Mouse (Mus musculus) layer of hippocampus, adult 8-10 months (tissue): ENCODE results near the gene Taar7d. TPM values are rescaled to one million over a fixed set of nuclear protein-coding genes. Genes with fewer than 3 reads are reported as not detected.
"Not testable (repeated sequence)": the region's sequence is repeated elsewhere in the genome, so short reads cannot be mapped to it uniquely, and the experiment has no call there.

Source experiments
- DNase-seq, 2 experiments: peaks; one replicate each; pipeline ENCODE4 v3.0.0; 2022; ENCODE audit warnings: low spot score in 2 of 2
- total RNA-seq, 4 experiments: library from RNA; stranded (reverse); gene quantifications; 2 replicates each; pipeline ENCODE4 v1.2.4; 2022

Taar7d gene
- not detected for total RNA-seq

- DNase-seq = no peak
These were observed at the start of gene Taar7d for GRCm38 (mm10) chr10:24026922-24027321. Taar7d (plus strand) TSS chr10:24027222.

- no peak for DNase-seq
These were observed 49.1 kb upstream of the Taar7d start for GRCm38 (mm10) chr10:23977958-23978357.

GRCm38 (mm10) chr10:23978901-23979705 lies 47.9 kb upstream of the Taar7d start:
- peak; percentile 43 to 69 for DNase-seq

GRCm38 (mm10) chr10:23985546-23985945 lies 41.5 kb upstream of the Taar7d start, which contains the start of gene Taar6:
Taar6 (minus strand) TSS chr10:23985646.
- DNase-seq = no peak

- DNase-seq = no peak
These were observed 40.6 kb upstream of the Taar7d start for GRCm38 (mm10) chr10:23986419-23986818.

- no peak for DNase-seq
These were observed 33.6 kb upstream of the Taar7d start, which contains the start of gene Taar7a for GRCm38 (mm10) chr10:23993381-23993780. Taar7a (minus strand) TSS chr10:23993481.

- no peak for DNase-seq
These were observed 27.4 kb upstream of the Taar7d start, which contains the start of gene Taar7b for GRCm38 (mm10) chr10:23999639-24000038. Taar7b (plus strand) TSS chr10:23999939.

GRCm38 (mm10) chr10:24006442-24006841 lies 20.6 kb upstream of the Taar7d start:
- DNase-seq = no peak

- DNase-seq = no peak
These were observed 20.0 kb upstream of the Taar7d start for GRCm38 (mm10) chr10:24007034-24007433.

GRCm38 (mm10) chr10:24008143-24008542 lies 18.9 kb upstream of the Taar7d start:
- no peak for DNase-seq

- DNase-seq = no peak
These were observed 4.3 kb downstream of the Taar7d start for GRCm38 (mm10) chr10:24031347-24031746.

GRCm38 (mm10) chr10:24037314-24037713 lies 10.3 kb downstream of the Taar7d start, which contains the start of gene Taar7e:
Taar7e (plus strand) TSS chr10:24037614.
- DNase-seq = no peak

GRCm38 (mm10) chr10:24040120-24040869 lies 13.3 kb downstream of the Taar7d start:
- no peak for DNase-seq

GRCm38 (mm10) chr10:24049210-24049609 lies 22.2 kb downstream of the Taar7d start, which contains the start of gene Taar7f:
Taar7f (plus strand) TSS chr10:24049510.
- no peak for DNase-seq

- DNase-seq = no peak
These were observed 25.0 kb downstream of the Taar7d start for GRCm38 (mm10) chr10:24052039-24052438.

- DNase-seq = no peak
These were observed 32.0 kb downstream of the Taar7d start for GRCm38 (mm10) chr10:24058986-24059385.

- not testable (repeated sequence) for DNase-seq
These were observed 47.7 kb downstream of the Taar7d start for GRCm38 (mm10) chr10:24074751-24075150.

- DNase-seq = not testable (repeated sequence)
These were observed 49.2 kb downstream of the Taar7d start, which contains the start of gene Taar8a for GRCm38 (mm10) chr10:24076200-24076599. Taar8a (plus strand) TSS chr10:24076500.
